Mouse (Mus musculus): ENCODE results near the gene 1700001C02Rik.

DNA sequence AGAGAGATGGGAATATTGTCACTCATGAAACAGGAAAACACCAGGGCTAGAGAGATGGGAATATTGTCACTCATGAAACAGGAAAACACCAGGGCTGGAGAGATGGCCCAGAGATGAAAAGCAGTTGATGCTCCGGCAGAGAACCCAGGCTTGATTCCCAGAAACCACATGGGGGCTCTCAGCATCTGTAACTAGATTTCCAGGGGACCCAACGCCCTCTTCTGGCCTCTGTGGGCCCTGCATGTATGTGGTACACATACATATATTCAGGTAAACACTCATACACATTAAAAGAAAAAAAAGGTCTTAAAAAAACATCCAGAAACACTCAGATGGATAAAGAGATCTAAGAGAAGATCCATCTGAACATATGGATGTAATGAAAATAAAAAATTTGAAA is 26.9 kb upstream of the 1700001C02Rik start:
- TF ChIP-seq CTCF (IDR thresholded peaks at IDR 0.05) (no peak), EP300 (IDR thresholded peaks at IDR 0.05) (no peak)
